Mouse (Mus musculus) v-Abl transformed pro-B cells (cell line): ENCODE results near the gene Ttyh2.

Experiments used
- in situ Hi-C, 2 experiments: fragments of 400-800 bp; cut with MboI; formaldehyde crosslinking; loops; one replicate each; pipeline ENCODE4 v1.15.1; 2025; ENCODE audit not compliant: unreplicated experiment in 2 of 2

The Ttyh2 gene

DNA sequence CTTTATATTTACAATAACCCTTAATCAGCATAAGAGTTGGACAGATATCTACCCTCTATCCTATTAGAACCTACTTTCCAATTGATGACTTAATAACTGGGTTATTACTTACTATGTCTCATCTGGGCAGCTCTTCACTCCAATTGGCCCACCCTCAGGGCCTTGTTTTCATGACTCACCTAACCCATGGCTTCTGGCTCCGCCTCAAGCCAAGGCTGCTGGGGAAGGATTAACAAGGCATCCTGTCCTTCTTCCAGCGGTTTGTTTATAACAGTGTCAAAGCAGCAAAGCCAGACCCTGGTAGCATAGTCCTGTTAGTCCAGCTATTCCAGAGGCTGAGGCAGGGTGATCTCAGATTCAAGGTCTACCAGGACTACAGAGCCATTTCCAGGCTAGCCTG lies 19.2 kb downstream of the Ttyh2 start:
- in situ Hi-C loops: loop anchor here in 1 of 2 experiments (25.0 kb wide), 1 partner anchor 368 kb away; the partner anchor contains the start of gene Cd300e

DNA sequence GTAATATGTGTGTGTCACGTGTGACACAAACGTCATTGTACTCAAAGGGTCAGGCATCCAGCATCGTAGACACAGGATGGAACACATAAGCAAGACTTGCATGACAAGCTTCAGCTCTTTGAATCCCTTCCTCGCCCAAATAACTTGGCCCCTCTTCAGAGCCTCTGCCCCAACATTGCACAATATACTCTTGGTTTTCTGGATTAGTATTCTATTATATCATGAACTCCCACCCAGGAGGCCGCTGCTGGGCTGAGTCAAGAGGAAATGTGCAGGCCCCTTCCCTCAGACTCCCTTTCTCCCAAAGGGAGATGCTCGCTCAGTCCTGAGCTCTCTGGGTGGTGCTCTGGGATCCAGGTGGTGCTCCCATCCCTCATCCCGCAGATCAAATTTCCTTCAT lies 23.3 kb downstream of the Ttyh2 start:
- in situ Hi-C loops: loop anchor here in 1 of 2 experiments (25.0 kb wide), 1 partner anchor 364 kb away; the partner anchor contains the start of gene Cd300e

DNA sequence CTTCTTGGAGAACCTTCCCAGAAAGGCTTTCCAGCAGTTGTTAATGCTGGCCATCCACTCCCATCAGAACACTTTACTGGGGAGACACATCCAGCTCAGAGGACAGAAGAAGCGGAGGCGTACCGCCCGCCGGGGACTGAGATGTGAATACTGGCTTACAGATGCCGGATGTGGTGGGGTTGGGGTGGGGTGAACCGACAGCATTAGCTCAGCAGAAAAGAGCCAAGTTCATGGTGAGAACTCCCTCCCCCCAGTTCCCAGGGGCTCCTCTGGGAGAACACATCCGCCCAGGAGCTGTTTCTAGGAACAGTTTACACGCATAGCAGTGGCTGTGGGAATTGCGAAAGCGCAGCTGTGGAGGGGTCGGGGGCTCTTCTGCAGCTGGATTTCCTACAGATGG lies 24.3 kb downstream of the Ttyh2 start:
- in situ Hi-C loops: loop anchor here in 1 of 2 experiments (25.0 kb wide), 1 partner anchor 363 kb away; the partner anchor contains the start of gene Cd300e

DNA sequence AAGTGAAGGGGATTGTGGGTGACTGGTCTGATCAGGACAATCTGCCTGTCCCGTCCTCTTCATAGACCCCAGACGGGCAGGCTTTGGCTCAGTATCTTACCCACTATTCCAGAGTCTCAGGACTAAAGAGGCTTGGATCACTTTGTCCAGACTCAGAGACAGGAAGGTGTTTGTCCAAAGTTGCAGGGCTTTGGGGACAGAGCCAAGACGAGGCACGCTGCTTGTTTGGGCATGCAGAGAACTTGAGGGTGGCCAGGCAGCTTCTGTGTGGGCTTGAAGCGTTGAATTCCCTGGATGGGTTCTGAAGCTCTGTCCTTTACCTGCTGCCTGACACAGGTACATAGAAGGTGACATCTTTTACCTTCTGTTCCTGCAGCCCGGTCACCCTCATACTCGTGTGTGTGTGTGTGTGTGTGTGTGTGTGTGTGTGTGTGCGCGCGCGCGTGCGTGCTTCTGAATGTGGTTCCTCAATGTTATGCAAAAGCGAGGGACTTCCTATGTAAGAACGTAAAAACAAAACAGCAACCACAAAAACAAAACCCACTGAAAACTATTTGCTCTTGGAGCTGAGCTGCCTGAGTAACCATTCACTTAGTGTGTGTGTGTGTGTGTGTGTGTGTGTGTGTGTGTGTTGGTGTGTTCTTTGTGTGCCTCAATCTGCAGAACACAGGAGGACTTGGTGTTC lies 27.2 kb downstream of the Ttyh2 start:
- in situ Hi-C loops: no loop called here

DNA sequence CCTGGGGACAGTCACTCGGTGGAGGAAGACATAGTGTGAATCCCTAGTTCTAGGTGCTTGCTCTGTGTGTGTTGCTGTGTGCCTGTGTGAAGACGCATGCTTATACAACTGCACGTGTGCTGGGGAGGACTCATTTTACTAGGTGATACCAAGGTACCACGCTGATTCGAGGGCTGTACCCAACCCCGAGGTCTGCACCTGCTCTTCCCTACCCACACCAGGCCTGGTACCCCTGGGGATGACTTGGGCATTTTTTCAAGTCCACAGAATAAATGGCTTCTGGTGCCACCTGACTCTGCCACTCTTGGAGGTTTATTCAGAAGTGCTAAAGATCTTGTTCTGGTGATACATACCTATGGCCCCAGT lies 27.7 kb downstream of the Ttyh2 start:
- in situ Hi-C loops: no loop called here

DNA sequence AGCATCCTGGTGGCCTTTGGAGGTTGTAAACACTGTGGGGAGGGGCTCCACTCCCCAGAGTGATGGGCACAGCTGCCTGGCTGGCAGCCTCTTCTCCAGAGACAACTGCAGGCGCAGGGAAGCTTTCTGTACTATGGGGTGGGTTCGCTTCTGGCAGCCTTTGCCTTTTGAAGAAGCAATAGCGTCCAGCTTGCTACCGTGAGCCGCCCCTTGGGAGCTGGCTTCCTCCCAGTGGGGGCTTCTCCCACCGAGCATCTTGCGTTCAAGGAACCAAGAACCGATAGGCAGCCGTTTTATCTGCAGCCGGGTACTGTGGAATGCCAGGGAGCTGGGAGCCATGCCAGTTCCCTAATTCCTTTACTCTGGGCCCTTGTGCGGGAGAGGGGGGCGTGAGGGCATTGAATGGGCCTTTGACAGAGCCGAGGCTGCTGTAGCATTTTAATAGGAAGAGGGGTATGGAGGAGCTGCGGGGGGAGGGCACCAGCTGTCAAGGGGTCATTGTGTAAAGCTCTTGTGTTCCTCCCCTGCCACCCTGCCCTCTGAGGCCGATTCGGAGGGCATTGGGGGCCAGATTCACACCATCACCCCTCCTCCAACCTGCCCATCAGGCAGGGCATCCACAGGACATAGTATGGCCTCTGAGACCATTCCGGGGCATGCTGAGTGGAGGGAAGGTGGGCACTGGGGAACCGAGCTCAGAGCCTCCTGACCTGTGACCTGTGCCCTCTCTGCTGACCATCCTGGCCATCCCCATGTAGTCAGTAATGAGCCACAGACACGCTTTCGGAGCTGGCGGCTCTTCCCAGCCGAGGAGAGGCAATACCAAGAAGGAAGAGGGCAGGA lies 29.1 kb downstream of the Ttyh2 start:
- in situ Hi-C loops: no loop called here

DNA sequence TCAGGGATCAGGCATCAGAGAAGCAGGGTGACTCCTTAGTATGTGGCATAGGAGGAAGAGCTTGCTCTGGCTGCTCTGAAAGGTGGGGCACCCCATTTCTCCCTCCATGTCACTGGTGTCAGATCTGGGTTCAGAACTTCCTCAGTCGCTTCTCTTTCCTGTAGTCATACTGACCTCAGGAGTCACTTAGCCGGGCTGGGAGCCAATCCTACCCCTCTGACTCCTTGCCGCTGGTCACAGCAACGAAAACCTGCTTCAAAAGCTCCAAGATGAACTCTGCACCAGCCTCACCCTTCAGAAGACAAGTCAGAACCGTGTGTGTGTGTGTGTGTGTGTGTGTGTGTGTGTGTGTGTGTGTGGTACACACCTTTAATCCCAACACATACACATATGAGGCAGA lies 31.1 kb downstream of the Ttyh2 start:
- in situ Hi-C loops: no loop called here

DNA sequence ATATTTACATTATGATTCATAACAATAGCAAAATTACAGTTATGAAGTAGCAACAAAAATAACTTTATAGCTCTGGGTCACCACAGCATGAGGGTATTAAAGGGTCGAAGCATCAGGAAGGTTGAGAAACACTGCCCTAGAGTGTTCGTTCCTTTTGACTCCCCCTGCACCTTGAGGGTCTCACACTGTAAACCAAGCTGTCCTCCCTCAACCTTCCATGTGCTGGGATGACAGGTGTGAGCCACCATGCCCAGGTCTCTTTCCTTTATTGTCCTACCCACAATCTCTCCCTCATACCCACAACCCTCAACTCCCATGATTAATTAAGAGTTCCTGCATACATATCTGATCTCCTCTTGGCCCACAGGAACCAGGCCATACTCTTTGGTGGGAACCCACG lies 36.2 kb downstream of the Ttyh2 start:
- in situ Hi-C loops: no loop called here

DNA sequence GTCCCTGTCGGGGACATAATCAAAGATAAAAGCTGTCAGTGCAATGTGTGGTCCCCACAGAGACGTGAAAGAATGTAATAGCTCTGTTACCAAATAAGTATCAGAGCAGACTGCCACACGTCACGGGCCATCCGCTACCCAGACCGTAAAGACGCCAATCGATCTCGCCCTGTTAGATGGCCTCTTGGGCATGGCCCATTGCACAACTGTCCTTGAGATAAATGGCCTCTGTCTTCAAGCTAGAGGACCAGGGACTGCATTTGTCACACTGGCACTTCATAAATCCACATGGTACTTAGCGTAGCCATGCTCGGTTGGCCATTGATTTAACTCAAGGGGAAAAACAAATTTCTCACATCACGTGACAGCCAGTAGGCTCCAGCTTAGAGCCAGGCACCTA lies 36.6 kb downstream of the Ttyh2 start:
- in situ Hi-C loops: no loop called here

DNA sequence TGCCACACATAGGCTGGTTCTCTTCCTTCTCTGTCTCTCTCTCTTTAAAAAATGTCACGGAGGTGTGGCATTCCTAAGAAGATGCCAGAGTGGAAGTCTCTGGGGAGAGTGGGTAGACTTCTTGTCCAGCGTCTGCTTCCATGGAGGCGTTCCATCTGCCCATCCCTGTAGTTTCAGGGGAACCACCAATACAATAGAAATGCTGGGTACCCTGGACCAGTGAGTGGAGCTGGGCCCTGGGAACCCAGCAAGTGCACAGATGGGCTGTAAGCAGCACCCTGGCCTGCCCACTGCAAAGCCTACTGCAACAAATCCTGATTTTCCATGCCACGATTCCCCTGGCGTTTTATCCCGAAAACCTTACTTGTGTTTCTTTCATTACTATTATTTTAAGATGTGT lies 39.3 kb downstream of the Ttyh2 start:
- in situ Hi-C loops: no loop called here

DNA sequence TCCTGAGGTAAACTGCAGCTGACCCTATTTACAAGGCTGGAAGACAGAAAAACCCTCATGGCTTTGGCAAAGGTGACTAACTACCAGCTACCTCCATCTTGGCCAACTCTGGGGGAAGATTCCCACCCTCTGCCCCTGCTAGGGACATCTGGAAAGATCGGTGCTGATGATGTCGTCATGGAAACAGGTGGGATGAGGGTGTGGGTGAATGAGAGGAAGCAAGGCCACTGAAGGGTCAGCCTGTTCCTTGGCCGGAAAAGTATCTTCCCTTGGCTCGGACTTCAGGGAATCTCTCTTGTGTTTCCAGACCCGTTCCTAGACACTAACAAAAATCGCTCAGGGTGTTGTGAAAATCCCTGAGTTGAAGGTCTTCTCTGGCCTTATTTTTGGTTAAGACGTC lies 40.3 kb downstream of the Ttyh2 start:
- in situ Hi-C loops: no loop called here

DNA sequence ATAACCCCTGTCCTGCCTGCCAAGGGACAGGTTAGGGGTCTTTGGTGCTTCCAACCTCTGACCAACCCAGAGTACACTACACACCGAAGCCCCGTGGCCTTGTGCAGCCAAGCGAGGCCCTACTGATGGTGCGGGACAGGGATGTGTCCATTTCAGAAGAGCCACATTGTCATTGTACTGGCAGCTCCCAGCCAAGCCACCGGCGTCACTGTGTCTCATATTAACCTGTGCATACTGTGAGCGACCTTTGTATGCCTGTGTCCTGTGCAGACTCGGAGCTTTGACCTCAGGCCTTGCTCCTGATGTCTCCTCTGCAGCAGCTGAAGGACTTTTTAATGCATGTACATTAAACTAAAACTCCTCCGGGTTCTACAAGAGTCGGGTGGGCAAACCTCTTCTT lies 45.3 kb downstream of the Ttyh2 start:
- in situ Hi-C loops: no loop called here

DNA sequence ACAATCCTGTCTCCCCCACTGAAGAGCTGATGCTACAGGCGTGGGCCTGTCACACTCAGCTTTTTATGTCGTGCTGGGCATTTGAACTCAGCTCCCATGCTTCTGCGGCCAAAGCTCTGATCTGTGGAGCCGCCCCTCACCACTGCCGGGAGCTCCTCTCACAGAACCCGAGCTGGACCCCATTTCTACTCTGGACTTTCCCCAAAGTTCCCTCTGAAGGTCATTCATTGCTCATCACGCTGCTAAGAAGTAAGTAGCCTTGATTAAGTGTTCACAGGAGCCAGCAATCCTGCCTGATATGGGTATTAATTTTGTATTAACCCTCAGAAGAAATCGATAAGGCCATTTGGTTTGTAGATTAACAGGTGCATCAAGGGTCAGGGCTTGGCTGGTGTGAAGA lies 47.2 kb downstream of the Ttyh2 start:
- in situ Hi-C loops: no loop called here

DNA sequence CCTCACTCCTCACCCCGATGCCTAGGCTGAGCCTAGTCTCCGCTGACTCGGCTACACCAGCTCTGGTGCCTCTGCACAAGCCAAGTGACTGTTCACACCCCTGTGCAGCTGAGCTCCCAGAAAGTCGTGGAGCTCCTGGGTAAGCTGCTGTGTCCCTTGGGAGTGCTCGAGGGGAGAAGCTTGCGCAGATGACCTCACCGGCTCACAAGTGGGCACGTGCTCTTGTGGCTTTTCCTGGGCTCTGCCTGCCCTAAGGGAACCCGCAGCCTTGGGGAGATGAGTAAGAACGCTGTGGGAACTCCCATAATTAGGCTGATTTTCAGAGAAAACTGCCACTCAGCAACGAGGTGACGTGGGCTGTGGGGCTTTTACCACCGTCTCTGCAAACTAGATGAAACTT lies 47.8 kb downstream of the Ttyh2 start:
- in situ Hi-C loops: no loop called here

DNA sequence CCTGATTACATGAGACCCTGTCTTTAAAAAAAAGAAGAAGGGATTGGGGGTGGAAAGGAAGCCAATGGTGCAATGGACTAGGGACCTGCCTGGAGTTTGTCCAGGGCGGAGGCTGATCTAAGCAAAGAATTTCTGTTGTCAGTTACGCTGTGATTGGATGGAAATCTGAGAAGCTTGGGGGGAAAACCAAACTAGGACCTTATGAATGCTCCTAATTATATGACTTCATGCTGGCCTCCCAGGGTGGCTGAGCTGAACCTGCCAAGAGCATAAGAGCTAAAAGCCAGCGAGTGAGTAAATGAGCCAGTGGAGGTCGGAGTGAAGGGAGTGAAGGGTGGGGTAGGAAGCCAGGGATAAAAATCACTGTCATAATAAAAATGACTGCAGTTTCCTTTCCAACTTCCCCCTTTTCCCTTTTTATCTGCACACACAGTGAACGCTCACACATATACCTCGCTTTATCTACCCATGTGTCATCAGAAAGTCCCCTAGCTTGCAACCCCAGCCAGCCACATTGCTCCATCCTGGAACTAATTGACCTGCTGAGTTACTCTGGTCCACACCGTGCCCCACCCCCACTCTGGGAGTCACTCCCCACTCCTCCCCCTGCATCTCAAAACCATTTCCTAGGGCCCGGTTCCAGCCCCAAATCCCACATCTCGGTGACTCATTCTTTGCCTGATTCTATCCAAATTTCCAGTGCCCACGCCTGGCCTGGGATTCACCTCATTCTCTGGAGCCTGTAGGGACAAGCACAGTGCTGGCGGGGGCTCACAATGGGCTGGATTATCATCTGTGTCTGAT lies 49.8 kb downstream of the Ttyh2 start:
- in situ Hi-C loops: no loop called here

DNA sequence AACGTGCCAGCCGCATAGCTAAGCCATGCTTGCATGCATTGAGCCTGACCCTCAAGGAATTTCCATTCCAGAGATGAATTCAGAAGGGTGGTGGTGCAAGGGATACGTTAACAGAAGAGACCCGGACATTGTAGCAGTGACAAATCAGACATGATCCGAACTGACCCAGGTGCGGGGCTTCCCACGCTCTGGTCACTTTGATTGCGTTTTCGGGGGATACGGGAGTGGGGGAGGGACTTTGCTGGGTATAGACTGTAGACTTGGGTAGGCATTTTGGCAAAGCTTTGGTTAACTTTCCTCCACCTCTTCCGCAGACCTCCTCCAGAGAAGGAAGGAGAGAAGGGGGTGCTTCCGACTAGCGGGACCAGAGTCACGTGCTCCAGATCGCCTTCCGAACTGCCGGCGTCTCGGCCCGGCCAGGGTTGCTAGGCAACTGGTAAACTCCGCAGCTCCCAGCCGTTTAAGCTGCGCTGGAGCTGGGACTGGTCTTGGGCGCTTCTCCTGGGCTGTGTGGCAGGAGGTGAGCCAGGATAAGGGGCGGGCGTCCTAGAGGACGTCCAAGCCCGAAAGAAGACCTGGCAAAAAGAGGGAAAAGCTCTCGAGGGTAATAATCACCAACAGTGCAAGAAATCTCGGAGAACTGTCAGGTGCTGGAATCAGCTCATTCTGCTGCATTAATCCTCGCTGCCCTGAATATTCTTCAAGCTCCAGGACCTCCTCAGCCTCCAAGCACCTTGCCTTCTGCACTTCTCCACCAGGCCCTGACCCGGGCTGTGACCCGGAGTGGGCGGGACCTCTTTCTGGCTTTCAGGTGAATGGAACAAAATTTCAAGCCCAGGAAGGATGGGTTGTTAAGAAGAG lies 52.0 kb downstream of the Ttyh2 start, which contains the start of gene Dnaic2:
Dnaic2 (plus strand) TSS at position 444 of the 861 bp plus-strand sequence.
- in situ Hi-C loops: no loop called here

DNA sequence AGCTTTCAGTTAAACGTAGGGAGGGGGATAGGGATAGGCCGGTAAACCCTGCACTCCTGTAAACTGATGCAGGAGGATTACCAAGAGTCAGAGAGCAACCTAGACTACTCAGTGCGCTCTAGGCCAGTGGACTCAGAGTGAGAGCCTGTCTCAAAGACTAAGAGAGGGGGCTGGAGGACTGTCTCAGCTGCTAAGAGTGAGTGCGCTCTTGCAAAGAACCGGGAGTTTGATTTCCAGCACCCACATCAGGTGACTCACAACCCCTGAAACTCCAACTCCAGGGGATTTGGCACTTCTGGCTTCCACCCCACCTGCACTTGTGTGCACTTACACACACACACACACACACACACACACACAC lies 52.6 kb downstream of the Ttyh2 start:
- in situ Hi-C loops: no loop called here

DNA sequence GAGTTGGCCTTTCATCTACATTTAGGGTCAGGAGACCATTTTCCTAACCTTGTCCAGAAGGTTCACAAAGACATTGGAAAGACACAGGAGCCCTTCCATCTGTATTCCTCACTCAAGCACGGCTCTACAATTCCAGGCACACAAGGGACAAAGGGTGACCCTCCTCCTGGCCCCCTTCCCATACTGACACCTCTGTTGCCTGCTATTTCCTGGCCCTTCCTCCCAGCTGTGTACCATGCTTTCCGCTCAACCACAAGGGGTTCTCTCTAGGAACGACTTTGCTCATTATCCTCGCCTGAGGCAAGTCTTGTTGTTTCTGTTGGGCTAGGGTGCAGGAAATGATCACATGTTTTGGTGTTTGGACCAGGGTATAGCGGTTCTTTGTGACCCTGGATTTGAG lies 53.1 kb downstream of the Ttyh2 start:
- in situ Hi-C loops: no loop called here

DNA sequence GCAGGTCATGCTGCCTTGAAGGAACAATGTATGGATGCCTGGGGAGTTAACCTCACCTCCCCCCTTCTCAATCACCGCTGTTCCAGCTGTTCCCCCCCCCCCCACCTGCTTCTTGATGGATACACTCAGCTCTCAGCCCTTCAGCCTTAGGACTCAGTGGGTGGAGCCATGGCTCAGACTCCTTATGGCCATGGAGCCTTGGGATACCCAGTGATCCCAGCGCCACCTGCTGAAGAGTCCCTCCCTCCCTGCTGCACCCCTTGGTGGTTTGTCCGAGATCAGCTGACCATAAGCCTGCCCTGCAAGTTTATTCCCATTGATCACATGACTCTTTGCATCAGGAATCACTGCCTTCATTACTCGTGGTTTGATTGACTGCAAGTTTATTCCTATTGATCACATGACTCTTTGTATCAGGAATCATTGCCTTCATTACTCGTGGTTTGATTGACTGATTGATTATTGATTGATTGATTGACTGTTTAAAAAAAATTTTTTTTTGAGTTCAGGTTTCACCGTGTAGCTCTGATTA lies 54.7 kb downstream of the Ttyh2 start:
- in situ Hi-C loops: loop anchor here in 1 of 2 experiments (5.0 kb wide), 1 partner anchor 48 kb away; no protein-coding TSS in a partner anchor

DNA sequence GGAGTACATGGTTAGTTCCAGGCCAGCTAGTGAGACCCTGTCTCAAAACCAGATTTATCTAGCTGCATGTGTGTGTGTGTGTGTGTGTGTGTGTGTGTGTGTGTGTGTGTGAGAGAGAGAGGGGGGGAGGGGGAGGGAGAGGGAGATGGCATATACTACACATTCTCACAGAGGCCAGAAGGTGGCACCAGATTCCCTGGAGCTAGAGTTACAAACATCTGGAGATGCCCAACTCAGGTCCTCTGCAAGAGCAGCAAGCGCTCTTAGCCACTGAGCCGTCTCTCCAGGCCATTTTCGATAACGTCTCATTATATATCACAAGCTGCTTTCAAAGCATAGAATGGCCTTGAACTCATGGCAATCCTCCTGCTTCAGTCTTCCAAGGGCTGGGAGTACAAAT lies 56.5 kb downstream of the Ttyh2 start:
- in situ Hi-C loops: loop anchor here in 1 of 2 experiments (5.0 kb wide), 1 partner anchor 49 kb away; no protein-coding TSS in a partner anchor
